Mouse (Mus musculus) liver, postnatal 0 days (tissue): Measurements from ENCODE around the gene Nfix. TPM values are rescaled to one million over a fixed set of nuclear protein-coding genes. Genes with fewer than 3 reads are reported as not detected.

Experiments
- ATAC-seq: fragments of 200-750 bp; cut with Nextera tagmentation; 2 replicates; pipeline ENCODE4 v1.8.0; 2017; ENCODE audit warnings: mild to moderate bottlenecking, moderate library complexity
- DNase-seq: peaks from one replicate; pipeline ENCODE4 v3.0.0-alpha.2; 2016
- H3K27ac ChIP-seq: fragments of 300-500 bp; sonication (generic); 2 replicates; pipeline ENCODE4 v1.5.1; 2014; ENCODE audit warnings: antibody characterized with exemption, moderate library complexity, mild to moderate bottlenecking, low read depth
- H3K27me3 ChIP-seq: fragments of 300-500 bp; sonication (generic); 2 replicates; pipeline ENCODE4 v1.6.1; 2014; ENCODE audit warnings: low read length, control low read depth, mixed read lengths; ENCODE audit not compliant: insufficient read depth
- H3K36me3 ChIP-seq: fragments of 300-500 bp; sonication (generic); replicated peaks from 2 replicates; pipeline ENCODE4 v1.6.1; 2014; ENCODE audit warnings: mild to moderate bottlenecking, control low read depth, low read length, moderate library complexity, mixed read lengths; ENCODE audit not compliant: insufficient read depth
- H3K4me1 ChIP-seq: fragments of 300-500 bp; sonication (generic); 2 replicates; pipeline ENCODE4 v1.6.1; 2014; ENCODE audit warnings: antibody characterized with exemption, mild to moderate bottlenecking, control low read depth; ENCODE audit not compliant: insufficient read depth
- H3K4me2 ChIP-seq: fragments of 300-500 bp; sonication (generic); 2 replicates; pipeline ENCODE4 v1.6.1; 2014; ENCODE audit warnings: low read depth, mild to moderate bottlenecking, low read length, moderate library complexity, mixed read lengths
- H3K4me3 ChIP-seq: fragments of 300-500 bp; sonication (generic); 2 replicates; pipeline ENCODE4 v1.5.1; 2014; ENCODE audit warnings: low read depth, low read length
- H3K9ac ChIP-seq: fragments of 300-500 bp; sonication (generic); replicated peaks from 2 replicates; pipeline ENCODE4 v1.6.1; 2014; ENCODE audit warnings: mild to moderate bottlenecking, moderate library complexity
- H3K9me3 ChIP-seq: fragments of 300-500 bp; sonication (generic); 2 replicates; pipeline ENCODE4 v1.6.1; 2016; ENCODE audit warnings: mild to moderate bottlenecking, control low read depth, low read length, mixed read lengths
- CTCF ChIP-seq: sonication (generic); IDR thresholded peaks from 2 replicates; pipeline ENCODE4 v1.5.1; 2016; ENCODE audit warnings: antibody characterized with exemption, low read depth
- EP300 ChIP-seq: IDR thresholded peaks from 2 replicates; pipeline ENCODE4 v1.6.1; 2016; ENCODE audit warnings: antibody characterized with exemption, low read depth, mild to moderate bottlenecking
- WGBS: fragments of 180-500 bp; shearing (Covaris S2); extraction: QIAGEN DNeasy Blood & Tissue Kit; methylation state at CpG from one replicate; pipeline ENCODE4 v1.1.7; 2014; ENCODE audit not compliant: insufficient replicate concordance; 5-methylcytosine and 5-hydroxymethylcytosine counted together
- polyA plus RNA-seq: library from polyadenylated mRNA; unstranded; fragments of >200 nt; fragmentation: Nextera tagmentation; extraction: Ambion mirVana; gene quantifications from 2 replicates; pipeline ENCODE4 v1.2.1, GENCODE M21; 2015

Nfix gene
- polyA plus RNA-seq, 1 experiment from 2014 or later = 4.7 TPM

- H3K4me2 ChIP-seq = peak overlapping the region; percentile 85
- H3K4me3 ChIP-seq = peak overlapping the region; percentile 91
- ATAC-seq (peak; percentile 27), DNase-seq (peak; percentile 81)
- H3K27ac ChIP-seq = peak overlapping the region; percentile 99
- no peaks in the 10 kb centered on the region for H3K9me3 ChIP-seq
- H3K36me3 ChIP-seq = no peaks in the 10 kb centered on the region
- peak overlapping the region; percentile 95 for H3K9ac ChIP-seq
- TF ChIP-seq CTCF = no peak
- no peak for TF ChIP-seq EP300
- H3K27me3 ChIP-seq = no peaks in the 10 kb centered on the region
- 1% methylated on average over 20 of the region's 20 CpGs for WGBS
- peaks cover 55% of the 10 kb centered on the region for H3K4me1 ChIP-seq
Measured at GRCm38 (mm10) chr8:84660819-84661457, 139.2 kb downstream of the Nfix start.

GRCm38 (mm10) chr8:84659936-84660818, 140.0 kb downstream of the Nfix start:
- Histone ChIP-seq H3K9me3 (no peaks in the 10 kb centered on the region), H3K4me3 (peak overlapping the region; percentile 91), H3K27ac (peak overlapping the region; percentile 99), H3K4me1 (peaks cover 56% of the 10 kb centered on the region), H3K36me3 (no peaks in the 10 kb centered on the region), H3K4me2 (peak overlapping the region; percentile 85), H3K9ac (peak overlapping the region; percentile 95), H3K27me3 (no peaks in the 10 kb centered on the region)
- WGBS = 2% methylated on average over 32 of the region's 33 CpGs
- peak; percentile 25; the same call in 1 of the 2 replicates for TF ChIP-seq EP300
- TF ChIP-seq CTCF = no peak
- peak; percentile 72 for DNase-seq
- no peak for ATAC-seq

DNA sequence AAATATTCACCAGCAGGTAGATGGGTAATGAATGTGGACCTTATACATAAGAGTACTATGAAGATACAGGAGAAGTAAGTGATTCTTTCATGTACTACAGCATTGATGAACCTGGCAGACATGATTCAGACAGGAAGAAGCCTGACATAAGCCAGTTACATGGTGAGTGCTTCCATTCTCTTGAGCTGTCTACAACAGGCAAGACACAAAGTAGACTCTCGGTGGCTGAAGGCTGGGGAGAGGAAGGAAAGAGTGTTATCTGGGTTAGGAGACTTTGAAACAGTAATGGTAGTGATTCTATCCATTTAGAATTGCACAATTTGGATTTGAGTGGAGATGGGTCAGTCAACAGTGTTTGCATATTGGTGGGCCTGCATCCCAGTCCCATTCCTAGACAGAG, 141.2 kb downstream of the Nfix start:
- Histone ChIP-seq H3K4me1 (peaks cover 56% of the 10 kb centered on the region), H3K4me2 (no peak overlapping the region), H3K9me3 (no peaks in the 10 kb centered on the region), H3K36me3 (no peaks in the 10 kb centered on the region), H3K9ac (no peak overlapping the region), H3K27me3 (no peaks in the 10 kb centered on the region), H3K27ac (peak overlapping the region; percentile 99), H3K4me3 (no peak overlapping the region)
- ATAC-seq (no peak), DNase-seq (no peak)
- WGBS = 20% methylated on average over 1 of the region's 1 CpGs
- TF ChIP-seq EP300 (no peak), CTCF (no peak)

DNA sequence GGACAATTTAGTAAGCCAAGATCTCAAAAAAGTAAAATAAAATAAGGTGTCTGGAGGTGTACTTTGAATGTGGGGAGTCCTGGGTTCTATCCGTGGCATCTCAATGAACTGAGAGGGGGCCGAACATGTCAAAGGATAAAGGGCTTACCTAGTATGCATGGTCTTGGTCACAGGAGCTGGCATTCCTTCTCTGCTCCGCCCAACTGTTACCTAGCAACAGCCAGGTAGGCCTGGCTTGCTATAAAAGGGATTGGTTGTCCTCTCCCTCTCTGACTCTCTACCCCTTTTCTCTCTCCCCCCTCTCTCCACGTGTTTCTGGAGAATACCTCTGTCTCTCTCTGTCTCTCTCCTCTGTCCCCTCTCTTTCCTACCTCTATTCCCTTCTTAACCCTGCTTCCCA, 142.5 kb downstream of the Nfix start:
- H3K36me3 ChIP-seq = no peaks in the 10 kb centered on the region
- no peaks in the 10 kb centered on the region for H3K27me3 ChIP-seq
- no peak overlapping the region for H3K9ac ChIP-seq
- H3K9me3 ChIP-seq = no peaks in the 10 kb centered on the region
- 61% methylated on average over 4 of the region's 4 CpGs for WGBS
- DNase-seq (no peak), ATAC-seq (no peak)
- H3K4me2 ChIP-seq = no peak overlapping the region
- no peak overlapping the region for H3K4me3 ChIP-seq
- H3K4me1 ChIP-seq = peaks cover 50% of the 10 kb centered on the region
- peak overlapping the region; percentile 67; the same call in 1 of the 2 replicates for H3K27ac ChIP-seq
- TF ChIP-seq EP300 = no peak
- TF ChIP-seq CTCF = no peak

DNA sequence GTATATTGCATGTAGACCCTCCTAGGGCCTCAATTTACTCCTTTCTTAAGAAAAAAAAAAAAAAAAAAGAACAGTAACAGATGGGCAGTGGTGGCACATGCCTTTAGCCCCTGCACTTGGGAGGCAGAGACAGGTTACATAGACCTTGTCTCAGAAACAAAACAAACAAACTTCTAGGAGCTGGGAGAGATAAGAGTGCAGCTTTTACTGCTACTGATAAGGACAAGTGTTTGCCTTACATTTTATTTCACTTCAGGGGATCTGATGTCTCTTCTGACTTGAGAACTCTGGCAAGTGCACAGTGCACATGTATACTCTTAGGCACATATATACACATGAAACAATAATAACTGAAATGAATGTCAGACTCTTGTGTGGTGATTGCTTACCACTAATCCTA, 142.9 kb downstream of the Nfix start:
- no peak for DNase-seq
- Histone ChIP-seq H3K4me2 (peak overlapping the region; percentile 75), H3K9me3 (no peaks in the 10 kb centered on the region), H3K27me3 (no peaks in the 10 kb centered on the region), H3K36me3 (no peaks in the 10 kb centered on the region), H3K4me3 (0 out of 2 replicates have a peak overlapping the region, but pooled peaks have one; percentile 40), H3K27ac (peak overlapping the region; percentile 67), H3K4me1 (peaks cover 50% of the 10 kb centered on the region), H3K9ac (peak overlapping the region; percentile 71)
- ATAC-seq = no peak
- no peak for TF ChIP-seq CTCF
- no peak for TF ChIP-seq EP300

- peaks cover 50% of the 10 kb centered on the region for H3K4me1 ChIP-seq
- no peaks in the 10 kb centered on the region for H3K9me3 ChIP-seq
- no peaks in the 10 kb centered on the region for H3K36me3 ChIP-seq
- peak overlapping the region; percentile 71 for H3K9ac ChIP-seq
- DNase-seq (peak; percentile 77), ATAC-seq (peak; percentile 26)
- no peaks in the 10 kb centered on the region for H3K27me3 ChIP-seq
- H3K27ac ChIP-seq = peak overlapping the region; percentile 67
- no peak for TF ChIP-seq CTCF
- no peak for TF ChIP-seq EP300
- H3K4me3 ChIP-seq = peak overlapping the region; percentile 40
- WGBS = under 1% methylated on average over 23 of the region's 23 CpGs
- peak overlapping the region; percentile 75 for H3K4me2 ChIP-seq
Measured at GRCm38 (mm10) chr8:84656641-84657126, 143.5 kb downstream of the Nfix start.
